Mouse (Mus musculus) G1E (cell line): ENCODE measurements around the gene Clca3a1. TPM values are rescaled to one million over a fixed set of nuclear protein-coding genes. Genes with fewer than 3 reads are reported as not detected.
"Not testable (repeated sequence)": the region's sequence is repeated elsewhere in the genome, so short reads cannot be mapped to it uniquely, and the experiment has no call there.

Source experiments
- ATAC-seq: 2 replicates; pipeline ENCODE4 v1.8.0; 2016; ENCODE audit warnings: mild to moderate bottlenecking; ENCODE audit not compliant: insufficient number of reproducible peaks, poor library complexity, low FRiP score, severe bottlenecking; ENCODE audit errors: extremely low read depth
- DNase-seq: peaks from one replicate; pipeline ENCODE4 v3.0.0; 2012; ENCODE audit warnings: low spot score
- H3K27me3 ChIP-seq: 2 replicates; pipeline ENCODE4 v1.6.1; 2012; ENCODE audit warnings: mild to moderate bottlenecking, low read length, inconsistent platforms; ENCODE audit not compliant: insufficient read depth
- H3K36me3 ChIP-seq: replicated peaks from 2 replicates; pipeline ENCODE3; 2012; ENCODE audit warnings: mild to moderate bottlenecking, inconsistent platforms
- H3K4me1 ChIP-seq: 2 replicates; pipeline ENCODE4 v1.6.1; 2012; ENCODE audit warnings: low read depth, low read length, inconsistent platforms, mixed read lengths; ENCODE audit not compliant: insufficient read depth
- H3K4me3 ChIP-seq: 2 replicates; pipeline ENCODE4 v1.5.1; 2012; ENCODE audit warnings: low read depth, mild to moderate bottlenecking, inconsistent platforms, low read length, moderate library complexity, mixed read lengths
- H3K9me3 ChIP-seq: replicated peaks from 2 replicates; pipeline ENCODE4 v1.6.1; 2012; ENCODE audit warnings: inconsistent platforms
- CTCF ChIP-seq: IDR thresholded peaks from 2 replicates; pipeline ENCODE4 v1.5.1; 2012; ENCODE audit warnings: low read depth, low read length, inconsistent platforms, mixed read lengths
- GATA1 ChIP-seq: IDR thresholded peaks from 2 replicates; pipeline ENCODE4 v1.6.1; 2012; ENCODE audit warnings: borderline replicate concordance, low read length, inconsistent platforms, mixed read lengths
- GATA2 ChIP-seq: IDR thresholded peaks from 2 replicates; pipeline ENCODE4 v1.6.1; 2012; ENCODE audit warnings: low read depth, low read length, inconsistent platforms, borderline replicate concordance
- POLR2AphosphoS5 ChIP-seq: IDR thresholded peaks from 2 replicates; pipeline ENCODE4 v1.6.1; 2012; ENCODE audit warnings: low read depth, low read length, inconsistent platforms; ENCODE audit not compliant: insufficient replicate concordance
- TAL1 ChIP-seq: conservative IDR thresholded peaks from 2 replicates; pipeline ENCODE4 v1.6.1; 2012; ENCODE audit warnings: low read depth, low read length, inconsistent platforms, mixed read lengths
- polyA plus RNA-seq: library from polyadenylated mRNA; stranded (reverse); fragments of >175 nt; gene quantifications from 2 replicates; pipeline ENCODE4 v1.2.3, GENCODE M21; 2012
- total RNA-seq, 2 experiments: library from RNA; stranded (forward) in 1 of 2; stranded (reverse) in 1 of 2; fragments of 200-1000 nt in 1 of 2; fragments of >200 nt in 1 of 2; fragmentation: Nextera tagmentation in 1 of 2; gene quantifications; 2 replicates each; pipeline ENCODE4 v1.2.3; 2014 to 2017

The Clca3a1 gene
- total and polyA plus RNA-seq, 3 experiments = 1.8 to 61.1 (median 19.8) TPM

GRCm38 (mm10) chr3:144759719-144760118 is 1.1 kb downstream of the Clca3a1 start:
- ATAC-seq = no peak
- DNase-seq = no peak
- no peaks in the 10 kb centered on the region for H3K27me3 ChIP-seq
- peak overlapping the region; percentile 45 for H3K4me3 ChIP-seq
- H3K4me1 ChIP-seq = peaks cover 24% of the 10 kb centered on the region
- peaks cover 18% of the 10 kb centered on the region for H3K36me3 ChIP-seq
- no peaks in the 10 kb centered on the region; the same call in 1 of the 2 replicates for H3K9me3 ChIP-seq
- TF ChIP-seq GATA2 = no peak

GRCm38 (mm10) chr3:144756103-144756502 is 4.7 kb downstream of the Clca3a1 start:
- H3K27me3 ChIP-seq, H3K4me3 ChIP-seq, ATAC-seq, DNase-seq, H3K9me3 ChIP-seq: not testable (repeated sequence)
- Histone ChIP-seq H3K4me1 (peaks cover 31% of the 10 kb centered on the region), H3K36me3 (peaks cover 26% of the 10 kb centered on the region)

- Histone ChIP-seq H3K36me3 (peaks cover 26% of the 10 kb centered on the region), H3K4me1 (peaks cover 15% of the 10 kb centered on the region), H3K4me3 (no peak overlapping the region), H3K9me3 (no peaks in the 10 kb centered on the region), H3K27me3 (no peaks in the 10 kb centered on the region)
- TF ChIP-seq CTCF = peak; percentile 56
- no peak for TF ChIP-seq POLR2AphosphoS5
- no peak for TF ChIP-seq GATA1
- no peak for TF ChIP-seq GATA2
- no peak for TF ChIP-seq TAL1
- ATAC-seq (no peak), DNase-seq (no peak)
These were observed 7.7 kb downstream of the Clca3a1 start for GRCm38 (mm10) chr3:144753120-144753519.

GRCm38 (mm10) chr3:144749062-144749963 is 11.5 kb downstream of the Clca3a1 start:
- not testable (repeated sequence) for H3K27me3 ChIP-seq, DNase-seq
- H3K4me3 ChIP-seq = peak overlapping the region; percentile 53; the same call in 1 of the 2 replicates

GRCm38 (mm10) chr3:144747706-144748105 is 13.1 kb downstream of the Clca3a1 start:
- H3K4me3 ChIP-seq, H3K9me3 ChIP-seq, H3K27me3 ChIP-seq, DNase-seq, ATAC-seq: not testable (repeated sequence)
- peaks cover 14% of the 10 kb centered on the region for H3K4me1 ChIP-seq
- H3K36me3 ChIP-seq = peaks cover 12% of the 10 kb centered on the region

More at GRCm38 (mm10) chr3:144749062-144749963, 11.5 kb downstream of the Clca3a1 start:
- peaks cover 20% of the 10 kb centered on the region for H3K4me1 ChIP-seq
- peak; percentile 98 for ATAC-seq
- peaks cover 19% of the 10 kb centered on the region for H3K36me3 ChIP-seq
- not testable (repeated sequence) for H3K9me3 ChIP-seq

GRCm38 (mm10) chr3:144738396-144738795 is 22.4 kb downstream of the Clca3a1 start:
- not testable (repeated sequence) for ATAC-seq, H3K9me3 ChIP-seq, H3K4me3 ChIP-seq, H3K27me3 ChIP-seq, H3K4me1 ChIP-seq, DNase-seq
- H3K36me3 ChIP-seq = peaks cover 18% of the 10 kb centered on the region

- TF ChIP-seq GATA2 (no peak), GATA1 (no peak), CTCF (no peak; the same call in 1 of the 2 replicates), TAL1 (no peak), POLR2AphosphoS5 (no peak)
- DNase-seq = no peak
These were observed 23.9 kb downstream of the Clca3a1 start for GRCm38 (mm10) chr3:144736831-144737230.

More at GRCm38 (mm10) chr3:144736831-144737230, 23.9 kb downstream of the Clca3a1 start:
- H3K9me3 ChIP-seq = peaks cover 4% of the 10 kb centered on the region
- H3K36me3 ChIP-seq = peaks cover 20% of the 10 kb centered on the region
- H3K4me1 ChIP-seq = peaks cover 3% of the 10 kb centered on the region; the same call in 1 of the 2 replicates
- ATAC-seq = peak; percentile 78
- H3K27me3 ChIP-seq = no peaks in the 10 kb centered on the region
- H3K4me3 ChIP-seq = no peak overlapping the region
